ENCODE assay signal across 8 mouse cellular contexts in genomic region chr1:171282086-171282805, GRCm38 (mm10). TPM values are rescaled to one million over a fixed set of nuclear protein-coding genes. Genes with fewer than 3 reads are reported as not detected.
DNase-seq lines count a peak whose midpoint lies in the region; ATAC-seq lines count a peak whose summit lies in the region.

No protein-coding gene starts in this region.

- WGBS in heart, embryonic 11.5 days (ENCODE audit: insufficient replicate concordance) = 75% methylated on average over 18 of the region's 18 CpGs
- WGBS in midbrain, embryonic 11.5 days = 84% methylated on average over 18 of the region's 18 CpGs
- 81% methylated on average over 18 of the region's 18 CpGs for WGBS in midbrain, embryonic 16.5 days
- 79% methylated on average over 18 of the region's 18 CpGs for WGBS in intestine, embryonic 16.5 days
- 76% methylated on average over 18 of the region's 18 CpGs for WGBS in stomach, embryonic 16.5 days

- peaks cover 13% of the 10 kb centered on the region; the same call in 1 of the 2 replicates for H3K36me3 ChIP-seq in heart, embryonic 11.5 days (ENCODE audit: control insufficient read depth, insufficient read depth, low read length)
- peaks cover 14% of the 10 kb centered on the region for H3K36me3 ChIP-seq in midbrain, embryonic 11.5 days (ENCODE audit: control insufficient read depth, insufficient read depth, low read length)
- H3K36me3 ChIP-seq in midbrain, embryonic 16.5 days (ENCODE audit: control insufficient read depth, insufficient read depth, low read length) = peaks cover 20% of the 10 kb centered on the region; the same call in 1 of the 2 replicates
- H3K36me3 ChIP-seq in intestine, embryonic 16.5 days (ENCODE audit: control insufficient read depth, insufficient read depth, low read length) = peaks cover 14% of the 10 kb centered on the region
- peaks cover 12% of the 10 kb centered on the region; the same call in 1 of the 2 replicates for H3K36me3 ChIP-seq in stomach, embryonic 16.5 days (ENCODE audit: control insufficient read depth, insufficient read depth, low read length)

- peak overlapping the region; percentile 47; the same call in 1 of the 2 replicates for H3K9ac ChIP-seq in heart, embryonic 11.5 days (ENCODE audit: low read depth, low read length)
- no peak overlapping the region; the same call in 1 of the 2 replicates for H3K9ac ChIP-seq in midbrain, embryonic 11.5 days (ENCODE audit: low read length)
- no peak overlapping the region for H3K9ac ChIP-seq in midbrain, embryonic 16.5 days (ENCODE audit: low read depth, low read length)
- H3K9ac ChIP-seq in intestine, embryonic 16.5 days (ENCODE audit: low read depth, low read length) = peak overlapping the region; percentile 77; the same call in 1 of the 2 replicates
- peak overlapping the region; percentile 32; the same call in 1 of the 2 replicates for H3K9ac ChIP-seq in stomach, embryonic 16.5 days (ENCODE audit: low read length)

- DNase-seq in heart, adult 8-10 months (ENCODE audit: low spot score) = no peak
- peak; percentile 75 for DNase-seq in midbrain, embryonic 11.5 days (ENCODE audit: low spot score, missing footprints)
- no peak for DNase-seq in retina, embryonic 14.5 days (ENCODE audit: low spot score)
- DNase-seq in thymus, adult 18-20 months = no peak

- H3K27ac ChIP-seq in heart, embryonic 11.5 days (ENCODE audit: low read depth, low read length) = peak overlapping the region; percentile 93
- no peak overlapping the region for H3K27ac ChIP-seq in midbrain, embryonic 11.5 days (ENCODE audit: low read depth, low read length)
- H3K27ac ChIP-seq in midbrain, embryonic 16.5 days (ENCODE audit: low read length) = no peak overlapping the region
- no peak overlapping the region; the same call in 1 of the 2 replicates for H3K27ac ChIP-seq in intestine, embryonic 16.5 days (ENCODE audit: low read length)
- no peak overlapping the region; the same call in 1 of the 2 replicates for H3K27ac ChIP-seq in stomach, embryonic 16.5 days (ENCODE audit: low read length)

- no peaks in the 10 kb centered on the region for H3K9me3 ChIP-seq in heart, embryonic 11.5 days (replicated peaks; ENCODE audit: control insufficient read depth, low read length)
- H3K9me3 ChIP-seq in midbrain, embryonic 11.5 days (ENCODE audit: control insufficient read depth, low read length) = no peaks in the 10 kb centered on the region
- no peaks in the 10 kb centered on the region for H3K9me3 ChIP-seq in midbrain, embryonic 16.5 days (replicated peaks; ENCODE audit: control insufficient read depth, low read length, poor library complexity, severe bottlenecking)
- H3K9me3 ChIP-seq in intestine, embryonic 16.5 days (ENCODE audit: control insufficient read depth, low read length) = no peaks in the 10 kb centered on the region
- no peaks in the 10 kb centered on the region for H3K9me3 ChIP-seq in stomach, embryonic 16.5 days (replicated peaks; ENCODE audit: control insufficient read depth, low read length)

- no peak for ATAC-seq in heart, embryonic 11.5 days (replicated peaks; ENCODE audit: insufficient number of reproducible peaks, low FRiP score, low TSS enrichment)
- no peak for ATAC-seq in midbrain, embryonic 11.5 days (ENCODE audit: low FRiP score)
- no peak for ATAC-seq in midbrain, embryonic 16.5 days
- ATAC-seq in intestine, embryonic 16.5 days = no peak
- no peak for ATAC-seq in stomach, embryonic 16.5 days (ENCODE audit: insufficient read depth, low FRiP score)

- peaks cover 11% of the 10 kb centered on the region for H3K4me1 ChIP-seq in heart, embryonic 11.5 days (ENCODE audit: control insufficient read depth, insufficient read depth, low read length)
- peaks cover 19% of the 10 kb centered on the region for H3K4me1 ChIP-seq in midbrain, embryonic 11.5 days (ENCODE audit: control insufficient read depth, insufficient read depth, low read length)
- peaks cover 34% of the 10 kb centered on the region for H3K4me1 ChIP-seq in midbrain, embryonic 16.5 days (ENCODE audit: control insufficient read depth, insufficient read depth, low read length)
- peaks cover 20% of the 10 kb centered on the region for H3K4me1 ChIP-seq in intestine, embryonic 16.5 days (ENCODE audit: control insufficient read depth, insufficient read depth, low read length)
- H3K4me1 ChIP-seq in stomach, embryonic 16.5 days (ENCODE audit: control insufficient read depth, insufficient read depth, low read length) = peaks cover 25% of the 10 kb centered on the region

- peak overlapping the region; percentile 83 for H3K4me2 ChIP-seq in heart, embryonic 11.5 days
- H3K4me2 ChIP-seq in midbrain, embryonic 11.5 days = peak overlapping the region; percentile 61; the same call in 1 of the 2 replicates
- H3K4me2 ChIP-seq in midbrain, embryonic 16.5 days (ENCODE audit: low read length) = no peak overlapping the region
- peak overlapping the region; percentile 83 for H3K4me2 ChIP-seq in intestine, embryonic 16.5 days (ENCODE audit: low read depth, low read length)
- peak overlapping the region; percentile 70 for H3K4me2 ChIP-seq in stomach, embryonic 16.5 days (ENCODE audit: low read depth, low read length)

- H3K4me3 ChIP-seq in heart, embryonic 11.5 days (ENCODE audit: low read depth, low read length) = peak overlapping the region; percentile 54
- H3K4me3 ChIP-seq in midbrain, embryonic 11.5 days (ENCODE audit: low read depth, low read length) = no peak overlapping the region
- no peak overlapping the region for H3K4me3 ChIP-seq in midbrain, embryonic 16.5 days (ENCODE audit: low read depth, low read length)
- H3K4me3 ChIP-seq in intestine, embryonic 16.5 days (ENCODE audit: low read length) = peak overlapping the region; percentile 68
- H3K4me3 ChIP-seq in stomach, embryonic 16.5 days (replicated peaks; ENCODE audit: low read length) = peak overlapping the region; percentile 78

- no peaks in the 10 kb centered on the region for H3K27me3 ChIP-seq in heart, embryonic 11.5 days (ENCODE audit: control insufficient read depth, insufficient read depth, low read length)
- H3K27me3 ChIP-seq in midbrain, embryonic 11.5 days (ENCODE audit: control insufficient read depth, insufficient read depth, low read length) = no peaks in the 10 kb centered on the region
- H3K27me3 ChIP-seq in midbrain, embryonic 16.5 days (ENCODE audit: control insufficient read depth, insufficient read depth, low read depth, low read length) = no peaks in the 10 kb centered on the region
- H3K27me3 ChIP-seq in intestine, embryonic 16.5 days (replicated peaks; ENCODE audit: control insufficient read depth, insufficient read depth, low read length) = no peaks in the 10 kb centered on the region
- H3K27me3 ChIP-seq in stomach, embryonic 16.5 days (ENCODE audit: control insufficient read depth, insufficient read depth, low read length) = no peaks in the 10 kb centered on the region

RNA-seq across cellular contexts. Expression of gene Ppox, which starts 1.3 kb away (rescaled TPM):
- polyA plus RNA-seq in heart, embryonic 11.5 days (2014; fragmentation: Nextera tagmentation; extraction: Ambion mirVana) = 59.9 and 60.7 TPM in 2 replicates
- total RNA-seq in heart, adult 8-10 months (2022) = 10 to 100 TPM; 11.9 to 16.6 (median 12.7) TPM
- 54.1 and 56.3 TPM in 2 replicates for polyA plus RNA-seq in midbrain, embryonic 11.5 days (2014; fragmentation: Nextera tagmentation; extraction: Ambion mirVana)
- 44.4 and 49.5 TPM in 2 replicates for polyA plus RNA-seq in midbrain, embryonic 16.5 days (2015; fragmentation: Nextera tagmentation; extraction: Ambion mirVana)
- polyA plus RNA-seq in intestine, embryonic 16.5 days (2015; fragmentation: Nextera tagmentation; extraction: Ambion mirVana) = 40.2 and 40.9 TPM in 2 replicates
- 44.6 and 54.5 TPM in 2 replicates for polyA plus RNA-seq in stomach, embryonic 16.5 days (2015; fragmentation: Nextera tagmentation; extraction: Ambion mirVana)

RNA-seq across cellular contexts. Expression of gene Usp21, which starts 5.5 kb away (rescaled TPM):
- 51.2 TPM in 2 replicates for polyA plus RNA-seq in heart, embryonic 11.5 days (2014; fragmentation: Nextera tagmentation; extraction: Ambion mirVana)
- total RNA-seq in heart, adult 8-10 months (2022) = 10 to 100 TPM; 18.9 to 21.1 (median 19.9) TPM
- polyA plus RNA-seq in midbrain, embryonic 11.5 days (2014; fragmentation: Nextera tagmentation; extraction: Ambion mirVana) = 84.7 and 88.6 TPM in 2 replicates
- polyA plus RNA-seq in midbrain, embryonic 16.5 days (2015; fragmentation: Nextera tagmentation; extraction: Ambion mirVana) = 105 and 112 TPM in 2 replicates
- 50.8 and 53.2 TPM in 2 replicates for polyA plus RNA-seq in intestine, embryonic 16.5 days (2015; fragmentation: Nextera tagmentation; extraction: Ambion mirVana)
- 54.9 and 59.1 TPM in 2 replicates for polyA plus RNA-seq in stomach, embryonic 16.5 days (2015; fragmentation: Nextera tagmentation; extraction: Ambion mirVana)

RNA-seq across cellular contexts. Expression of gene B4galt3, which starts 12.1 kb away (rescaled TPM):
- polyA plus RNA-seq in heart, embryonic 11.5 days (2014; fragmentation: Nextera tagmentation; extraction: Ambion mirVana) = 48.4 and 49.4 TPM in 2 replicates
- total RNA-seq in heart, adult 8-10 months (2022) = 10 to 100 TPM; 15.4 to 20.8 (median 19.1) TPM
- 49.5 and 58.4 TPM in 2 replicates for polyA plus RNA-seq in midbrain, embryonic 11.5 days (2014; fragmentation: Nextera tagmentation; extraction: Ambion mirVana)
- polyA plus RNA-seq in midbrain, embryonic 16.5 days (2015; fragmentation: Nextera tagmentation; extraction: Ambion mirVana) = 113 and 115 TPM in 2 replicates
- polyA plus RNA-seq in intestine, embryonic 16.5 days (2015; fragmentation: Nextera tagmentation; extraction: Ambion mirVana) = 50.0 and 56.5 TPM in 2 replicates
- 70.6 and 71.5 TPM in 2 replicates for polyA plus RNA-seq in stomach, embryonic 16.5 days (2015; fragmentation: Nextera tagmentation; extraction: Ambion mirVana)

RNA-seq across cellular contexts. Expression of gene Ufc1, which starts 12.6 kb away (rescaled TPM):
- 90.3 and 92.9 TPM in 2 replicates for polyA plus RNA-seq in heart, embryonic 11.5 days (2014; fragmentation: Nextera tagmentation; extraction: Ambion mirVana)
- 10 to 100 TPM; 88.2 to 96.3 (median 90.7) TPM for total RNA-seq in heart, adult 8-10 months (2022)
- 115 and 117 TPM in 2 replicates for polyA plus RNA-seq in midbrain, embryonic 11.5 days (2014; fragmentation: Nextera tagmentation; extraction: Ambion mirVana)
- polyA plus RNA-seq in midbrain, embryonic 16.5 days (2015; fragmentation: Nextera tagmentation; extraction: Ambion mirVana) = 105 and 116 TPM in 2 replicates
- 98.8 and 103 TPM in 2 replicates for polyA plus RNA-seq in intestine, embryonic 16.5 days (2015; fragmentation: Nextera tagmentation; extraction: Ambion mirVana)
- 100 and 113 TPM in 2 replicates for polyA plus RNA-seq in stomach, embryonic 16.5 days (2015; fragmentation: Nextera tagmentation; extraction: Ambion mirVana)

RNA-seq across cellular contexts. Expression of gene Ndufs2, which starts 31.1 kb away (rescaled TPM):
- 446 and 471 TPM in 2 replicates for polyA plus RNA-seq in heart, embryonic 11.5 days (2014; fragmentation: Nextera tagmentation; extraction: Ambion mirVana)
- 1,000 to 10,000 TPM; 1,619 to 1,708 (median 1,672) TPM for total RNA-seq in heart, adult 8-10 months (2022)
- 232 and 274 TPM in 2 replicates for polyA plus RNA-seq in midbrain, embryonic 11.5 days (2014; fragmentation: Nextera tagmentation; extraction: Ambion mirVana)
- 218 and 225 TPM in 2 replicates for polyA plus RNA-seq in midbrain, embryonic 16.5 days (2015; fragmentation: Nextera tagmentation; extraction: Ambion mirVana)
- 339 and 373 TPM in 2 replicates for polyA plus RNA-seq in intestine, embryonic 16.5 days (2015; fragmentation: Nextera tagmentation; extraction: Ambion mirVana)
- polyA plus RNA-seq in stomach, embryonic 16.5 days (2015; fragmentation: Nextera tagmentation; extraction: Ambion mirVana) = 259 and 260 TPM in 2 replicates

Comparison
In these comparisons a context has a peak if more than half of its experiments do, and no peak if none do; other contexts are left out.
1. H3K4me3 ChIP-seq: peak in heart, embryonic 11.5 days (single experiment), intestine, embryonic 16.5 days (single experiment) and stomach, embryonic 16.5 days (single experiment); none in midbrain, embryonic 11.5 days (single experiment) and midbrain, embryonic 16.5 days (single experiment).
2. H3K9ac ChIP-seq: peak in heart, embryonic 11.5 days (single experiment), intestine, embryonic 16.5 days (single experiment) and stomach, embryonic 16.5 days (single experiment); none in midbrain, embryonic 11.5 days (single experiment) and midbrain, embryonic 16.5 days (single experiment).